Mouse (Mus musculus) cortical plate, adult 2 months (tissue): ENCODE measurements around the gene Elmod2.

Experiments used
- CTCF ChIP-seq: fragments of 200-500 bp; IDR thresholded peaks from 2 replicates; pipeline ENCODE4 v1.5.1; 2011; ENCODE audit warnings: mild to moderate bottlenecking, control low read depth, low read length; ENCODE audit not compliant: insufficient read depth; ENCODE audit errors: extremely low read depth
- POLR2A ChIP-seq: fragments of 200-500 bp; IDR thresholded peaks from 2 replicates; pipeline ENCODE4 v1.6.1; 2011; ENCODE audit warnings: mild to moderate bottlenecking, low read length, control low read depth; ENCODE audit not compliant: insufficient read depth; ENCODE audit errors: extremely low read depth

DNA sequence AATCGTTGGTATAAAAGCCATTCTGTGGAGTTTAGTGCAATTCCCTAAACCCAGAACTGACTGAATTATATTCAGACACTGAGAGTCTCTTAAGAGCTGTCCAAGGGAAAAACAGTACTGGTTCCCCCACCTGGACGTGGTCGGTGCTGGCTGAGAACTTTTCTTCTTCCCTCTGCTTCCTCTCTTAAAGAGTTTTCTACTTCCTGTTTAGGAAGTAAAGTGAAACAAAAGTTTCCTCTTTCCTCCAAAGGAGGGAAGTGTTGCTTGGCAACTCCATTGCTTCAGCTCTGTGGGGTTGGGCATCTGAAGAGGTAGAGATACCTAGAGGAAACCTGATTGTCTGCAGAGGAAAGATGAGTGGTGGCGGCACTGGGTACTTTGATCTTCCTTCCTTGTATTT, 34.9 kb downstream of the Elmod2 start:
- TF ChIP-seq POLR2A (no peak), CTCF (no peak)
